Mouse (Mus musculus) brain, embryonic 14.5 days (tissue): ENCODE results near the gene Vgf.

ENCODE experiments used
- CTCF ChIP-seq: fragments of 200-500 bp; IDR thresholded peaks from 2 replicates; pipeline ENCODE4 v1.5.1; 2012; ENCODE audit warnings: inconsistent platforms, mild to moderate bottlenecking, moderate library complexity, borderline replicate concordance; ENCODE audit not compliant: insufficient read depth, insufficient read length; ENCODE audit errors: extremely low read depth
- POLR2A ChIP-seq: fragments of 200-500 bp; IDR thresholded peaks from 2 replicates; pipeline ENCODE4 v1.6.1; 2012; ENCODE audit warnings: mild to moderate bottlenecking, inconsistent platforms, borderline replicate concordance; ENCODE audit not compliant: poor library complexity, insufficient read depth, insufficient read length, severe bottlenecking; ENCODE audit errors: extremely low read depth

- TF ChIP-seq CTCF (no peak), POLR2A (no peak)
These were observed 44.9 kb downstream of the Vgf start for GRCm38 (mm10) chr5:137070881-137071605.
